Mouse (Mus musculus): ENCODE measurements around the gene Zfp408. TPM values are rescaled to one million over a fixed set of nuclear protein-coding genes. Genes with fewer than 3 reads are reported as not detected.

The Zfp408 gene
- polyA plus RNA-seq, 1 experiment from 2014 or later: 5.6 TPM

- peaks cover 29% of the 10 kb centered on the region for H3K36me3 ChIP-seq (ENCODE audit: control insufficient read depth, insufficient read depth, low read length)
- no peak overlapping the region for H3K9ac ChIP-seq (ENCODE audit: low read length)
- no peak overlapping the region for H3K4me3 ChIP-seq (ENCODE audit: low read depth, low read length)
- peaks cover 12% of the 10 kb centered on the region for H3K4me1 ChIP-seq (ENCODE audit: control insufficient read depth, insufficient read depth, low read length)
- ATAC-seq (ENCODE audit: insufficient read depth, low FRiP score, low TSS enrichment) (no peak), DNase-seq (ENCODE audit: low spot score) (no peak)
- H3K27me3 ChIP-seq (ENCODE audit: control insufficient read depth, insufficient read depth, low read length): no peaks in the 10 kb centered on the region
- no peak overlapping the region for H3K27ac ChIP-seq (ENCODE audit: low read depth, low read length)
- H3K9me3 ChIP-seq (ENCODE audit: control insufficient read depth, low read length): no peaks in the 10 kb centered on the region
- H3K4me2 ChIP-seq (ENCODE audit: low read depth): no peak overlapping the region
- 94% methylated on average over 11 of the region's 11 CpGs for WGBS
Measured at GRCm38 (mm10) chr2:91645811-91646210, 3.8 kb downstream of the Zfp408 start.

GRCm38 (mm10) chr2:91645354-91645753, 4.2 kb downstream of the Zfp408 start:
- Histone ChIP-seq H3K9ac (ENCODE audit: low read length) (no peak overlapping the region), H3K9me3 (ENCODE audit: control insufficient read depth, low read length) (no peaks in the 10 kb centered on the region), H3K27me3 (ENCODE audit: control insufficient read depth, insufficient read depth, low read length) (no peaks in the 10 kb centered on the region), H3K36me3 (ENCODE audit: control insufficient read depth, insufficient read depth, low read length) (peaks cover 29% of the 10 kb centered on the region), H3K27ac (ENCODE audit: low read depth, low read length) (no peak overlapping the region), H3K4me3 (ENCODE audit: low read depth, low read length) (no peak overlapping the region), H3K4me1 (ENCODE audit: control insufficient read depth, insufficient read depth, low read length) (peaks cover 8% of the 10 kb centered on the region; the same call in 1 of the 2 replicates), H3K4me2 (ENCODE audit: low read depth) (no peak overlapping the region)
- ATAC-seq (ENCODE audit: insufficient read depth, low FRiP score, low TSS enrichment) (no peak), DNase-seq (ENCODE audit: low spot score) (no peak)
- WGBS: 95% methylated on average over 15 of the region's 15 CpGs

GRCm38 (mm10) chr2:91644021-91644420, 5.6 kb downstream of the Zfp408 start:
- Histone ChIP-seq H3K9me3 (ENCODE audit: control insufficient read depth, low read length) (no peaks in the 10 kb centered on the region), H3K36me3 (ENCODE audit: control insufficient read depth, insufficient read depth, low read length) (peaks cover 29% of the 10 kb centered on the region), H3K4me3 (ENCODE audit: low read depth, low read length) (no peak overlapping the region), H3K27ac (ENCODE audit: low read depth, low read length) (no peak overlapping the region), H3K4me2 (ENCODE audit: low read depth) (no peak overlapping the region), H3K4me1 (ENCODE audit: control insufficient read depth, insufficient read depth, low read length) (peaks cover 7% of the 10 kb centered on the region; the same call in 1 of the 2 replicates), H3K27me3 (ENCODE audit: control insufficient read depth, insufficient read depth, low read length) (no peaks in the 10 kb centered on the region), H3K9ac (ENCODE audit: low read length) (no peak overlapping the region)
- DNase-seq (ENCODE audit: low spot score) (no peak), ATAC-seq (ENCODE audit: insufficient read depth, low FRiP score, low TSS enrichment) (no peak)
- WGBS: 95% methylated on average over 11 of the region's 11 CpGs

DNA sequence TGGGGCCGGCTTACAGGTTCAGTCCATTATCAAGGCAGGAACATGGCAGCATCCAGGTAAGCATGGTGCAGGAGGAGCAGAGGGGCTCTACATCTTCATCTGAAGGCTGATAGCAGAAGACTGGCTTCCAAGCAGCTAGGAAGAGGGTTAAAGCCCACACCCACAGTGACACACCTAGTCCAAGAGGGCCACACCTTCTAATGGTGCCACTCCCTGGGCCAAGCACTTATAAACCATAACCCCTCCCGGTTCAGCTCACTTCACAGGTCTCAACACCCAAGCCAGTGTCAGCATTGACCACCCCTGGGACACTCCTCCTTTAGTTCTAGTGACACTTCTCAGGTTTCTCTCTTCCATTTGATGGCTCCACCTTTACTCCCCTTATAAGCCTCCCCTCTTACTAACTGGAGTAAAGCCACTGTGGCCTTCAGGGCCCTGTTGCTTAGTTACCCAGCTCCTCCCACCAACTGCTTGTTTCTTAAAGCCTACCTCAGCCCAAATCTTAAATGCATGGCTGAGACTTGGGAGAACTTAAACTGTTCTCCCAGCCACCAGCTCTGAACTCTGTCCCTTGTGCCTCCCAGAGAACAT, 6.7 kb downstream of the Zfp408 start:
- Histone ChIP-seq H3K4me1 (ENCODE audit: control insufficient read depth, insufficient read depth, low read length) (no peaks in the 10 kb centered on the region), H3K9me3 (ENCODE audit: control insufficient read depth, low read length) (no peaks in the 10 kb centered on the region), H3K4me2 (ENCODE audit: low read depth) (no peak overlapping the region), H3K9ac (ENCODE audit: low read length) (no peak overlapping the region), H3K27ac (ENCODE audit: low read depth, low read length) (no peak overlapping the region), H3K27me3 (ENCODE audit: control insufficient read depth, insufficient read depth, low read length) (no peaks in the 10 kb centered on the region), H3K36me3 (ENCODE audit: control insufficient read depth, insufficient read depth, low read length) (peaks cover 29% of the 10 kb centered on the region), H3K4me3 (ENCODE audit: low read depth, low read length) (no peak overlapping the region)
- DNase-seq (ENCODE audit: low spot score): no peak
- WGBS: 93% methylated on average over 2 of the region's 2 CpGs
- ATAC-seq (ENCODE audit: insufficient read depth, low FRiP score, low TSS enrichment): no peak

GRCm38 (mm10) chr2:91638931-91639330, 10.7 kb downstream of the Zfp408 start:
- WGBS: 85% methylated on average over 6 of the region's 6 CpGs
- H3K9ac ChIP-seq (ENCODE audit: low read length): no peak overlapping the region
- DNase-seq (ENCODE audit: low spot score) (no peak), ATAC-seq (ENCODE audit: insufficient read depth, low FRiP score, low TSS enrichment) (no peak)
- no peak overlapping the region for H3K4me3 ChIP-seq (ENCODE audit: low read depth, low read length)
- H3K36me3 ChIP-seq (ENCODE audit: control insufficient read depth, insufficient read depth, low read length): peaks cover 2% of the 10 kb centered on the region; the same call in 1 of the 2 replicates
- no peaks in the 10 kb centered on the region for H3K4me1 ChIP-seq (ENCODE audit: control insufficient read depth, insufficient read depth, low read length)
- H3K9me3 ChIP-seq (ENCODE audit: control insufficient read depth, low read length): no peaks in the 10 kb centered on the region
- H3K27me3 ChIP-seq (ENCODE audit: control insufficient read depth, insufficient read depth, low read length): no peaks in the 10 kb centered on the region
- H3K27ac ChIP-seq (ENCODE audit: low read depth, low read length): no peak overlapping the region
- H3K4me2 ChIP-seq (ENCODE audit: low read depth): no peak overlapping the region

- H3K4me3 ChIP-seq (ENCODE audit: low read depth, low read length): no peak overlapping the region
- no peak for DNase-seq (ENCODE audit: low spot score)
- no peak for ATAC-seq (ENCODE audit: insufficient read depth, low FRiP score, low TSS enrichment)
- H3K36me3 ChIP-seq (ENCODE audit: control insufficient read depth, insufficient read depth, low read length): no peaks in the 10 kb centered on the region
- no peak overlapping the region for H3K4me2 ChIP-seq (ENCODE audit: low read depth)
- H3K4me1 ChIP-seq (ENCODE audit: control insufficient read depth, insufficient read depth, low read length): no peaks in the 10 kb centered on the region
- no peak overlapping the region for H3K27ac ChIP-seq (ENCODE audit: low read depth, low read length)
- H3K9ac ChIP-seq (ENCODE audit: low read length): no peak overlapping the region
- H3K9me3 ChIP-seq (ENCODE audit: control insufficient read depth, low read length): no peaks in the 10 kb centered on the region
- H3K27me3 ChIP-seq (ENCODE audit: control insufficient read depth, insufficient read depth, low read length): no peaks in the 10 kb centered on the region
- 82% methylated on average over 5 of the region's 5 CpGs for WGBS
Measured at GRCm38 (mm10) chr2:91636727-91637338, 12.8 kb downstream of the Zfp408 start.

GRCm38 (mm10) chr2:91636229-91636628, 13.4 kb downstream of the Zfp408 start, which contains the start of gene F2:
TSS of gene F2 (minus strand) at chr2:91636414.
- no peaks in the 10 kb centered on the region for H3K27me3 ChIP-seq (ENCODE audit: control insufficient read depth, insufficient read depth, low read length)
- no peak within 1 kb of the TSS for H3K27ac ChIP-seq (ENCODE audit: low read depth, low read length)
- DNase-seq (ENCODE audit: low spot score): no peak
- no peaks in the 10 kb centered on the region for H3K36me3 ChIP-seq (ENCODE audit: control insufficient read depth, insufficient read depth, low read length)
- no peak within 1 kb of the TSS for H3K4me2 ChIP-seq (ENCODE audit: low read depth)
- no peak for ATAC-seq (ENCODE audit: insufficient read depth, low FRiP score, low TSS enrichment)
- WGBS: 89% methylated on average over 8 of the region's 8 CpGs
- no peak within 1 kb of the TSS for H3K9ac ChIP-seq (ENCODE audit: low read length)
- H3K4me1 ChIP-seq (ENCODE audit: control insufficient read depth, insufficient read depth, low read length): no peaks in the 10 kb centered on the region
- no peak within 1 kb of the TSS for H3K4me3 ChIP-seq (ENCODE audit: low read depth, low read length)
- no peaks in the 10 kb centered on the region for H3K9me3 ChIP-seq (ENCODE audit: control insufficient read depth, low read length)

- H3K27me3 ChIP-seq (ENCODE audit: control insufficient read depth, insufficient read depth, low read length): no peaks in the 10 kb centered on the region
- H3K9me3 ChIP-seq (ENCODE audit: control insufficient read depth, low read length): no peaks in the 10 kb centered on the region
- H3K36me3 ChIP-seq (ENCODE audit: control insufficient read depth, insufficient read depth, low read length): no peaks in the 10 kb centered on the region
- no peak overlapping the region for H3K9ac ChIP-seq (ENCODE audit: low read length)
- DNase-seq (ENCODE audit: low spot score) (no peak), ATAC-seq (ENCODE audit: insufficient read depth, low FRiP score, low TSS enrichment) (no peak)
- no peak overlapping the region for H3K4me2 ChIP-seq (ENCODE audit: low read depth)
- no peaks in the 10 kb centered on the region for H3K4me1 ChIP-seq (ENCODE audit: control insufficient read depth, insufficient read depth, low read length)
- no peak overlapping the region for H3K27ac ChIP-seq (ENCODE audit: low read depth, low read length)
- 87% methylated on average over 11 of the region's 11 CpGs for WGBS
- H3K4me3 ChIP-seq (ENCODE audit: low read depth, low read length): no peak overlapping the region
Measured at GRCm38 (mm10) chr2:91635486-91635885, 14.1 kb downstream of the Zfp408 start.

DNA sequence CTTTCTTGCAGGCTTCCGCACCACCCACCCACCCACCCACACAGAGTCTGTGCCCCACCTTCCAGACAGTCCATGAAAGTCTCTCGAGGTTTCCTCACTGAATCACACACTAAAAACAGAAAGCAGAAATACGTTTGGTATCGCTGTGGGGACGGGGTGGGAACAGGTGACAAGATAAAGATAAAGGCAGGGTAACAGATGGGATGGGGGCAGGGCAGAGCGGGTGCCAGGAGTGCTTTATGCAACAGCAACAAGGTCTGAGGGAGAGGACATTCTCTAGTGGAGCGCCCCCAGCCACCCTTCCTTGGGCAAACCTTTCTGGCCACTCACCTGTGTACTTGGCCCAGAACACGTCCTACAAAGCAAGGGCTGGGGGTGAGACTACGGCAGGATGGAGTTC, 14.8 kb downstream of the Zfp408 start:
- Histone ChIP-seq H3K4me1 (ENCODE audit: control insufficient read depth, insufficient read depth, low read length) (no peaks in the 10 kb centered on the region), H3K9me3 (ENCODE audit: control insufficient read depth, low read length) (no peaks in the 10 kb centered on the region), H3K27me3 (ENCODE audit: control insufficient read depth, insufficient read depth, low read length) (no peaks in the 10 kb centered on the region), H3K4me2 (ENCODE audit: low read depth) (no peak overlapping the region), H3K27ac (ENCODE audit: low read depth, low read length) (no peak overlapping the region), H3K9ac (ENCODE audit: low read length) (no peak overlapping the region), H3K4me3 (ENCODE audit: low read depth, low read length) (no peak overlapping the region), H3K36me3 (ENCODE audit: control insufficient read depth, insufficient read depth, low read length) (no peaks in the 10 kb centered on the region)
- DNase-seq (ENCODE audit: low spot score) (no peak), ATAC-seq (ENCODE audit: insufficient read depth, low FRiP score, low TSS enrichment) (no peak)
- 87% methylated on average over 9 of the region's 9 CpGs for WGBS
